Mouse (Mus musculus): ENCODE measurements at regions not wholly inside any gene's neighbourhood (a gene's known extent, or its start where the extent isn't known, plus 50 kb on each side); places are given as distances from the start of the nearest gene placed in this dataset.
"Not testable (repeated sequence)": the region's sequence is repeated elsewhere in the genome, so short reads cannot be mapped to it uniquely, and the experiment has no call there.

DNA sequence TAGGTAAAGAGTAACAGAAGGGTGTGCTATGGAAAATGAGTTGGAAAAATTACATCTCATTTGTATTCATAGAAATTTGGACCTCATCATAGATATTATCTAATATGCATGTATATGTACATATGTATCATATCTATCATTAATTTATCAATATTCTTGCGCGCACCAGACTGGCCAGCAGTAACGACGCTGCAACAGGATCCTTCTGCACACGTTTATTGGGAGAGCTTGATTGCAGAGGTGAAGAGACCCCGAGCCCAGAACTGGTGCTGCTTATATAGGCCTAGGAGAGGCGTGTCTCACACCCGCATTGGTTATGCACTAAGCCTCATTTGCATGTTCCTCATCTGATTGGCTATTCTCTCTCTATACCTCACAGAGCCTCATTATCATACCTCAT is 83.8 kb upstream of the Abca1 start:
- ATAC-seq (replicated peaks in 1 of 2; ENCODE audit: insufficient read depth in 1 of 2, low FRiP score in 2 of 2, low TSS enrichment in 1 of 2, low read depth in 1 of 2, poor library complexity in 2 of 2, severe bottlenecking in 2 of 2): not testable (repeated sequence)

- ATAC-seq (replicated peaks in 1 of 2; ENCODE audit: insufficient read depth in 1 of 2, low FRiP score in 2 of 2, low TSS enrichment in 1 of 2, low read depth in 1 of 2, poor library complexity in 2 of 2, severe bottlenecking in 2 of 2): no peak; a peak in 1 of 4 replicates
These were observed 80.2 kb upstream of the Abca1 start for GRCm38 (mm10) chr4:53239856-53240255.

- ATAC-seq (replicated peaks in 1 of 2; ENCODE audit: insufficient read depth in 1 of 2, low FRiP score in 2 of 2, low TSS enrichment in 1 of 2, low read depth in 1 of 2, poor library complexity in 2 of 2, severe bottlenecking in 2 of 2): peak; percentile 96 to 97
These were observed 78.9 kb upstream of the Abca1 start for GRCm38 (mm10) chr4:53238314-53239259.

GRCm38 (mm10) chr4:53235870-53236269 is 76.2 kb upstream of the Abca1 start:
- no peak for ATAC-seq (replicated peaks in 1 of 2; ENCODE audit: insufficient read depth in 1 of 2, low FRiP score in 2 of 2, low TSS enrichment in 1 of 2, low read depth in 1 of 2, poor library complexity in 2 of 2, severe bottlenecking in 2 of 2)

GRCm38 (mm10) chr4:53232436-53232835 is 72.7 kb upstream of the Abca1 start:
- no peak for ATAC-seq (replicated peaks in 1 of 2; ENCODE audit: insufficient read depth in 1 of 2, low FRiP score in 2 of 2, low TSS enrichment in 1 of 2, low read depth in 1 of 2, poor library complexity in 2 of 2, severe bottlenecking in 2 of 2)

GRCm38 (mm10) chr4:53231867-53232266 is 72.2 kb upstream of the Abca1 start:
- no peak for ATAC-seq (replicated peaks in 1 of 2; ENCODE audit: insufficient read depth in 1 of 2, low FRiP score in 2 of 2, low TSS enrichment in 1 of 2, low read depth in 1 of 2, poor library complexity in 2 of 2, severe bottlenecking in 2 of 2)

- no peak for ATAC-seq (replicated peaks in 1 of 2; ENCODE audit: insufficient read depth in 1 of 2, low FRiP score in 2 of 2, low TSS enrichment in 1 of 2, low read depth in 1 of 2, poor library complexity in 2 of 2, severe bottlenecking in 2 of 2)
These were observed 71.4 kb upstream of the Abca1 start for GRCm38 (mm10) chr4:53231046-53231445.

DNA sequence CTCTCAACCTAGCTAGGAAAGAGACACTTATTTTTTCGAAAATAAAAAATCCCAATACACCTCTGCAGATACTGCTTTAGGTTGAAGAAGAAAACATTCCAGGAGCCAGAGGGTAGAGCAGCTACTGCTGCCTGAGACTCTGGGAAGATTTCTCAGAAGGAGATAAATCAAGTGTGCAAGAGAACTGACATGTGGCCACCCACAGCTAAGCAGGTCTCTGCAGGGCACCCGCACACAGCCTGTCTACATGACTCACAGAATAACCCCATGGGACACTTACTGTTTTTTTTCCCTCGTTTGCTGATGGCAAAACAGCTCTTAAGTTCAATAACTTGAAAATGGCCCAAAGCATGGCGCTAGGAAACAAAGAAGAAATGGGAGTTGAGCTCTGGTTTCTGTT is 68.7 kb upstream of the Abca1 start:
- ATAC-seq (replicated peaks in 1 of 2; ENCODE audit: insufficient read depth in 1 of 2, low FRiP score in 2 of 2, low TSS enrichment in 1 of 2, low read depth in 1 of 2, poor library complexity in 2 of 2, severe bottlenecking in 2 of 2): 0 out of 4 replicates have a peak, but pooled peaks of 1 of the 2 experiments have one; percentile 28

- ATAC-seq (replicated peaks in 1 of 2; ENCODE audit: insufficient read depth in 1 of 2, low FRiP score in 2 of 2, low TSS enrichment in 1 of 2, low read depth in 1 of 2, poor library complexity in 2 of 2, severe bottlenecking in 2 of 2): peak; percentile 87 to 93
These were observed 68.1 kb upstream of the Abca1 start for GRCm38 (mm10) chr4:53227771-53228170.

DNA sequence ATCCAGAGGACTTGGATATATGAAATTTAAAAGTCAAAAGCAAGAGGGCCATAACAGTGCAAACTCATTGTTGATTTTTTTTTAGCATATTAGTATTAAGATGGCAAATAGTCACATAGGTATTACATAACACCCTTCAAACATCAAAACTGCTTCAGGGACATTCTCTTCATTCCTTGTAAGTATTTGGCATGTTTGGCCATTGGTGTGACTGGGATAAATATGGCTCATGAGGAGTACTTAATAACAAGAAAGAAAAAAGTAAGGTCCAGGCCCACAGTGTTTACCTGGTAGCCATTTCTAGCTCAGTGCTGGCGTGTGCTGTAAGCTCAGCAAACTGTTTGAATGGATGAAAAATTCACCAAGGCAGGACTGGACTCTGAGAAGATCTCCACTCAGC is 67.4 kb upstream of the Abca1 start:
- no peak for ATAC-seq (replicated peaks in 1 of 2; ENCODE audit: insufficient read depth in 1 of 2, low FRiP score in 2 of 2, low TSS enrichment in 1 of 2, low read depth in 1 of 2, poor library complexity in 2 of 2, severe bottlenecking in 2 of 2)

GRCm38 (mm10) chr4:53226376-53226775 is 66.7 kb upstream of the Abca1 start:
- no peak for ATAC-seq (replicated peaks in 1 of 2; ENCODE audit: insufficient read depth in 1 of 2, low FRiP score in 2 of 2, low TSS enrichment in 1 of 2, low read depth in 1 of 2, poor library complexity in 2 of 2, severe bottlenecking in 2 of 2)

- ATAC-seq (replicated peaks in 1 of 2; ENCODE audit: insufficient read depth in 1 of 2, low FRiP score in 2 of 2, low TSS enrichment in 1 of 2, low read depth in 1 of 2, poor library complexity in 2 of 2, severe bottlenecking in 2 of 2): no peak
These were observed 63.7 kb upstream of the Abca1 start for GRCm38 (mm10) chr4:53223379-53223778.

DNA sequence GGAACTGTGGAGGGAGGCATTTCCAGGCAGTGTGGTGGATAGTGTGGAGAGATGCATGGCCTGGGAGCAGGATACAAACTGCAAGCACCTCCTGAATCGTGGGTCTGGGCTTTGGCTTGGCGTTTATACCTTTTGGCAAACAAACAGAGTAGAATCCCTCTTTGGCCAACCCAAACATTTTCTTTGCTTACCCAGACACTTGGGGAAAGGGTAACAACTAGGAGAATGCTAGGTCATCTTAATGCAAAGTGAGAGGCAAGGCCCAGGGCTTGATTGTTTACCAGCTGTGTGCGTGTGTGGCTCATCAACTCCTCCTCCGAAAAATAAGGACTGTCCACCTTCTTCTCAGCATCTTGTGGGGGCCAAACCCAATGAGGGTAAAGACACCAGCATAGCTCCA is 61.1 kb upstream of the Abca1 start:
- ATAC-seq (replicated peaks in 1 of 2; ENCODE audit: insufficient read depth in 1 of 2, low FRiP score in 2 of 2, low TSS enrichment in 1 of 2, low read depth in 1 of 2, poor library complexity in 2 of 2, severe bottlenecking in 2 of 2): no peak

GRCm38 (mm10) chr4:53219351-53219750 is 59.7 kb upstream of the Abca1 start:
- no peak for ATAC-seq (replicated peaks in 1 of 2; ENCODE audit: insufficient read depth in 1 of 2, low FRiP score in 2 of 2, low TSS enrichment in 1 of 2, low read depth in 1 of 2, poor library complexity in 2 of 2, severe bottlenecking in 2 of 2)

DNA sequence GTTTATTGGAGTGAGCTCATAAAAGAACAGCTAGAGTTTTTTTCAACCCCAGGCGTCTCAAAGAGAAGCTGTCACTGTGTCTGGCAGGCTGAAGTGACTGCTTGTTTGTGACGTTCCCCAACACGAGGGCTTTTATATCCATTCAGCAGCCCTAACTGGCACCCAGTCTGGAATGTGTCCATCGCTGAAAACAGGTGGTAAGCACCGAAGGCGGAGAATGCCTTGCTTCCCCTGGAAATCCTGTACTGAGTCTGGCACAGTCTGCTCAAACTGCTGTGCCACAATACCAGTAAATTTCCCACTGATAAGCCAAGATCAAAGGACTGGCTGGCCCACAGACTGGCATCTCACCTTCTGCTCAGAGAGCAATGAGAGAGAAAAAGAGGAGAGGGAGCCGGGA is 59.1 kb upstream of the Abca1 start:
- peak in 1 of 2 experiments; percentile 12; a peak in 1 of 4 replicates for ATAC-seq (replicated peaks in 1 of 2; ENCODE audit: insufficient read depth in 1 of 2, low FRiP score in 2 of 2, low TSS enrichment in 1 of 2, low read depth in 1 of 2, poor library complexity in 2 of 2, severe bottlenecking in 2 of 2)

DNA sequence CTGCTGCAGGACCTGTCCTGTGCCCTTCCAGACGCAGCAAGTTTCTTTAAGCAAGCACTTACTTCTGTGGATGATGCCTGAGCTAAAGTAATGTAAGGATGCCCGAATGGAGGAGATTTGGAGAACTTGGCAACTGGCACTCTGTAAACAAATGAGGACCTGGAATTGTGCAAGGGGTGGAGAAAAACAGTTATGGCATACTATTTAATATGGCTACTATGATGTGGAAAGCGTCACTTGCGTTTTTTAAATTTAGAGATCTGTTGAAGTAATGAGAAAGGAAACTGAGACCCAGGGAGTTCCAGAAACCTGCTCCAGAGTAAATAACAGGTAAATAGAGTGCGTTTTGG is 58.6 kb upstream of the Abca1 start:
- ATAC-seq (replicated peaks in 1 of 2; ENCODE audit: insufficient read depth in 1 of 2, low FRiP score in 2 of 2, low TSS enrichment in 1 of 2, low read depth in 1 of 2, poor library complexity in 2 of 2, severe bottlenecking in 2 of 2): no peak

- ATAC-seq (replicated peaks in 1 of 2; ENCODE audit: insufficient read depth in 1 of 2, low FRiP score in 2 of 2, low TSS enrichment in 1 of 2, low read depth in 1 of 2, poor library complexity in 2 of 2, severe bottlenecking in 2 of 2): peak; percentile 90 to 93
These were observed 58.1 kb upstream of the Abca1 start for GRCm38 (mm10) chr4:53217608-53218290.

DNA sequence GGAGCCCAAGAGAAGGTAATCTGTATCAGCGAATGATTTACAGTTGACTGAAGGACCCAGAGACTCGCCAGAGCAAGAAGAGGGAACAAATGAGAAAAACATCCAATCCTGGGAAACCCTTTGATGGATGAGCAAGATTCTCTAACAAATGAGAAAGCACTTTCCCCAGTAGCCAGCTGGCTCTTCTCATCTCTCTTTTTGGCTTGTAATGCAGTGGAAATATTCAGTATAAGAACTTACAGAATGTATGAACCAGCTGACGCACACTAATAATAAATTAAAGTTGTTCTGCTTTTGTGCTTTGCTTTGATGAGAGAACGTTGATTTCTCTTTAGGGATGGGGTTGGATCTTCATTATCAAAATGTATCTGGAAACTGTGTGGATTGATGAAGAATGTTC is 52.8 kb upstream of the Abca1 start:
- no peak for ATAC-seq (replicated peaks in 1 of 2; ENCODE audit: insufficient read depth in 1 of 2, low FRiP score in 2 of 2, low TSS enrichment in 1 of 2, low read depth in 1 of 2, poor library complexity in 2 of 2, severe bottlenecking in 2 of 2)
